Comparison of ENCODE assay signal across 19 mouse cellular contexts in the genomic region with DNA sequence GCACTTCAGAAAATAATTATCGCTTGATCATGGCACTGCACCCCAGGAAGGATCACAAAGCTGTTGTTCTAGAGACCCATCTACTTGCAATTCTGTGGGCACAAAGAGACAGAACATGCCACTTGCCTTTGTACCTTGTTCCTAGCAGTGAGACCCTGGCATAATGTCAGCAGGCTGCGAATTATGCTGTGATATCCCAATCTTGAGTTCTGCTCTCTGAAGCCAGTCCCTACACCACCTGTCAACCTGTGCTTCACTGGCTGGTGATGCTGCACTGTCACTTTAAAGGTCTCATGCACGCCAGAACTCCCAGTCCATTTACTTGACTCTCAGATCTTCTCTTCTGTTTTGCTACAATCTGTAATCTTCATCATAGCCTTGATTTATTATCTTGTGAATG.
DNase-seq lines count a peak whose midpoint lies in the region; ATAC-seq lines count a peak whose summit lies in the region.
"Had no signal": no experiment of that assay in that cellular context is flagged by ENCODE, and none has a peak within 500 bp of the region (broad histone marks: within the 10 kb centered on the region; RNA-seq: fewer than 3 reads in every experiment).

No protein-coding gene starts in this region.

- peak; percentile 52; the same call in 1 of the 2 replicates for ATAC-seq in cerebellum, adult (ENCODE audit: insufficient number of reproducible peaks, low FRiP score, low TSS enrichment)
- ATAC-seq: CD4-positive, CD25-positive, alpha-beta regulatory T cell, adult 4 months; forebrain, embryonic 14.5 days; hindbrain, embryonic 16.5 days; inflammation-experienced regulatory T-cells, adult 6 months; intestine, postnatal 0 days had no signal

- no peak for DNase-seq in cerebellum, postnatal 4 days (ENCODE audit: low spot score in 2 of 2)
- peak; percentile 73 for DNase-seq in cerebellum, adult 9-10 months
- peak; percentile 61 to 68 for DNase-seq in cerebellum, postnatal 25 days
- no peak for DNase-seq in gastrocnemius, postnatal 14 days
- no peak for DNase-seq in urinary bladder, postnatal 25 days (ENCODE audit: low spot score)
- DNase-seq in ovary, postnatal 10 days (ENCODE audit: low spot score): no peak
- DNase-seq: adrenal gland, postnatal 10 days; B cell, adult 2 months; embryo, embryonic 11 days; heart, adult 18-20 months; heart, postnatal 10 days; heart, postnatal 4 days; kidney, adult 9 months had no signal

- intact Hi-C loops in gastrocnemius, postnatal 14 days (cut with DNase I; ENCODE audit: low total_unique reads): no loop called here

Comparison
In these comparisons a context has a peak if more than half of its experiments do, and no peak if none do; other contexts are left out.
1. DNase-seq: peak in cerebellum, adult 9-10 months (single experiment) and cerebellum, postnatal 25 days (2 of 2); none in cerebellum, postnatal 4 days (0 of 2), gastrocnemius, postnatal 14 days (single experiment), urinary bladder, postnatal 25 days (single experiment) and ovary, postnatal 10 days (single experiment).